Mouse (Mus musculus): ENCODE results near the gene Zfp771. TPM values are rescaled to one million over a fixed set of nuclear protein-coding genes. Genes with fewer than 3 reads are reported as not detected.
A peak's percentile ranks its signal among the peaks of the same experiment; 100 is the strongest.
"Not testable (repeated sequence)": the region's sequence is repeated elsewhere in the genome, so short reads cannot be mapped to it uniquely, and the experiment has no call there.

Gene Zfp771
- polyA plus RNA-seq, 1 experiment from 2014 or later: 54.9 TPM

GRCm38 (mm10) chr7:127233765-127234164, 10.3 kb upstream of the Zfp771 start:
- Histone ChIP-seq H3K9ac (replicated peaks; ENCODE audit: low read depth, low read length) (peak overlapping the region; percentile 74), H3K4me2 (replicated peaks; ENCODE audit: low read depth, low read length) (peak overlapping the region; percentile 45), H3K27ac (ENCODE audit: low read length) (peak overlapping the region; percentile 98), H3K4me3 (ENCODE audit: low read depth, low read length) (peak overlapping the region; percentile 74), H3K9me3 (ENCODE audit: control insufficient read depth, low read depth, low read length) (no peaks in the 10 kb centered on the region), H3K27me3 (ENCODE audit: control insufficient read depth, insufficient read depth, low read length) (no peaks in the 10 kb centered on the region), H3K36me3 (ENCODE audit: control insufficient read depth, insufficient read depth, low read length) (peaks cover 60% of the 10 kb centered on the region), H3K4me1 (ENCODE audit: control insufficient read depth, insufficient read depth, low read length) (peaks cover 22% of the 10 kb centered on the region; the same call in 1 of the 2 replicates)
- WGBS: 2% methylated on average over 9 of the region's 9 CpGs
- no peak for ATAC-seq (ENCODE audit: insufficient number of reproducible peaks, insufficient read depth, low FRiP score, low read depth)

GRCm38 (mm10) chr7:127234777-127235176, 9.3 kb upstream of the Zfp771 start:
- no peak overlapping the region for H3K4me2 ChIP-seq (replicated peaks; ENCODE audit: low read depth, low read length)
- H3K36me3 ChIP-seq (ENCODE audit: control insufficient read depth, insufficient read depth, low read length): peaks cover 55% of the 10 kb centered on the region
- H3K27ac ChIP-seq (ENCODE audit: low read length): no peak overlapping the region
- H3K9me3 ChIP-seq (ENCODE audit: control insufficient read depth, low read depth, low read length): no peaks in the 10 kb centered on the region
- no peak overlapping the region for H3K4me3 ChIP-seq (ENCODE audit: low read depth, low read length)
- no peak for ATAC-seq (ENCODE audit: insufficient number of reproducible peaks, insufficient read depth, low FRiP score, low read depth)
- no peaks in the 10 kb centered on the region for H3K27me3 ChIP-seq (ENCODE audit: control insufficient read depth, insufficient read depth, low read length)
- peaks cover 22% of the 10 kb centered on the region; the same call in 1 of the 2 replicates for H3K4me1 ChIP-seq (ENCODE audit: control insufficient read depth, insufficient read depth, low read length)
- H3K9ac ChIP-seq (replicated peaks; ENCODE audit: low read depth, low read length): no peak overlapping the region
- 97% methylated on average over 2 of the region's 2 CpGs for WGBS

- H3K27ac ChIP-seq (ENCODE audit: low read length): peak overlapping the region; percentile 94
- peak overlapping the region; percentile 77 for H3K4me2 ChIP-seq (replicated peaks; ENCODE audit: low read depth, low read length)
- peaks cover 20% of the 10 kb centered on the region for H3K36me3 ChIP-seq (ENCODE audit: control insufficient read depth, insufficient read depth, low read length)
- peak overlapping the region; percentile 86 for H3K9ac ChIP-seq (replicated peaks; ENCODE audit: low read depth, low read length)
- no peak for ATAC-seq (ENCODE audit: insufficient number of reproducible peaks, insufficient read depth, low FRiP score, low read depth)
- no peaks in the 10 kb centered on the region for H3K9me3 ChIP-seq (ENCODE audit: control insufficient read depth, low read depth, low read length)
- H3K4me1 ChIP-seq (ENCODE audit: control insufficient read depth, insufficient read depth, low read length): peaks cover 20% of the 10 kb centered on the region
- no peaks in the 10 kb centered on the region for H3K27me3 ChIP-seq (ENCODE audit: control insufficient read depth, insufficient read depth, low read length)
- 37% methylated on average over 2 of the region's 2 CpGs for WGBS
- peak overlapping the region; percentile 85 for H3K4me3 ChIP-seq (ENCODE audit: low read depth, low read length)
Observed at GRCm38 (mm10) chr7:127243361-127243867, 660 bp upstream of the Zfp771 start.

DNA sequence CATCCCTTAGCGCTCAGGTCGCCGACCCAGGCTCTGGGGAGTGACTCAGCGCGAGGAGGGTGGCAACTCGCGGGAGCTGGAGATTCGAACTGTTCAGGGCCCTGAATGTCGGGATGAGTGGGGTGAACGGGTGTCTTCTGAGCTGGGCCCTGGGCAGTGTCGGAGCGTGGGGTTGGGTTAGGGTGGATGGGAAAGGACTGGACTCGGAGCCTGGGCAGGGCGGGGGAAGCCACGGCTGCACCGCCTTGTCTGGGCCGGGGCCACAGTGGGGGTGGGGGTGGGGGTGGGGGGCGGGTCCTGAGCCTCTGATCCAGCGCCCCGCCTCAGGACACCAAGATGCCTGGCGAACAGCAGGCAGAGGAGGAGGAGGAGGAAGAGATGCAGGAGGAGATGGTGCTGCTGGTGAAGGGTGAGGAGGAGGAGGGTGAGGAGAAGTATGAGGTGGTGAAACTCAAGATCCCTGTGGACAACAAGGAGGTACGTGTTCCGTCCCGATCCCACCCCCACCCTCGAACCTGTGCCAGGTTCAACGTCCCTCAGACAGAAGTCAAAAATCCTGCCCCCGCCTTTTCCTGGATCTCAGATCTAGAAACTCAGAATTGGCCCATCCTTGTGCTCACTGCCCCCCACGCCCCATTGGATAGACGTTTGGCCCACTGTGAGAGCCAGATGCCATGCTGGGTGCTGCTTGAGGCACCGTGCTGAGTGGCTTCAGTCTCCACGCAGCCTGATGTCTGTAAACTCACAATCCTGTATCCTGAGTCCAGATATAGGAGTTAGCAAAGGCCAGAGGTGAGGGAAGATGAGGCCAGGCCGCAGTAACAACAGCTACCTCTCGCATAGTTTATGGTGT, 810 bp downstream of the Zfp771 start:
- peak; percentile 70 for ATAC-seq (ENCODE audit: insufficient number of reproducible peaks, insufficient read depth, low FRiP score, low read depth)
- Histone ChIP-seq H3K9ac (replicated peaks; ENCODE audit: low read depth, low read length) (peak overlapping the region; percentile 86), H3K27ac (ENCODE audit: low read length) (peak overlapping the region; percentile 94)

GRCm38 (mm10) chr7:127250511-127250910, 6.4 kb downstream of the Zfp771 start:
- WGBS: 92% methylated on average over 8 of the region's 8 CpGs
- ATAC-seq (ENCODE audit: insufficient number of reproducible peaks, insufficient read depth, low FRiP score, low read depth); H3K4me3 ChIP-seq (ENCODE audit: low read depth, low read length); H3K9ac ChIP-seq (replicated peaks; ENCODE audit: low read depth, low read length); H3K27me3 ChIP-seq (ENCODE audit: control insufficient read depth, insufficient read depth, low read length); H3K27ac ChIP-seq (ENCODE audit: low read length); H3K9me3 ChIP-seq (ENCODE audit: control insufficient read depth, low read depth, low read length); H3K4me2 ChIP-seq (replicated peaks; ENCODE audit: low read depth, low read length): not testable (repeated sequence)
- H3K36me3 ChIP-seq (ENCODE audit: control insufficient read depth, insufficient read depth, low read length): peaks cover 39% of the 10 kb centered on the region
- H3K4me1 ChIP-seq (ENCODE audit: control insufficient read depth, insufficient read depth, low read length): peaks cover 15% of the 10 kb centered on the region

More for the DNA sequence above, 810 bp downstream of the Zfp771 start:
- no peaks in the 10 kb centered on the region for H3K9me3 ChIP-seq (ENCODE audit: control insufficient read depth, low read depth, low read length)
- H3K4me3 ChIP-seq (ENCODE audit: low read depth, low read length): peak overlapping the region; percentile 85
- WGBS: 10% methylated on average over 30 of the region's 33 CpGs
- H3K4me1 ChIP-seq (ENCODE audit: control insufficient read depth, insufficient read depth, low read length): peaks cover 20% of the 10 kb centered on the region
- peaks cover 24% of the 10 kb centered on the region for H3K36me3 ChIP-seq (ENCODE audit: control insufficient read depth, insufficient read depth, low read length)
- H3K4me2 ChIP-seq (replicated peaks; ENCODE audit: low read depth, low read length): peak overlapping the region; percentile 77
- no peaks in the 10 kb centered on the region for H3K27me3 ChIP-seq (ENCODE audit: control insufficient read depth, insufficient read depth, low read length)

DNA sequence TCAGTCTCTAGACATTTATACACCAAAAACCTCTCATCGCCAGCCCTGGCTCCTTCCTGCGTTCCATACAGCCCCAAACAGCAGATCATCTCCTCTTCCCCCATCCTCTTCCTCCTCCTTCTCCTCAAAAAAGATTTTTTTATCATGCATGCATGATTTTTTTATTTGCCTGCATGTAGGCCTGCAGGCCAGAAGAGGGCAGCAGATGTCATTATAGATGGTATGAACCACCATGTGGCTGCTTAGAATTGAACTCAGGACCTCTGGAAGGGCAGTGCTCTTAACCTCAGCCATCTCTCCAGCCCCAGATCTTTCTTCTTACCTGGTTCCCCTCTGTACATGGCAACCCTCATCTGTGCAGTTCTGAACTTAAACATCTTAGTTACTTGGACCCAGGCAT, 8.3 kb downstream of the Zfp771 start:
- no peaks in the 10 kb centered on the region for H3K9me3 ChIP-seq (ENCODE audit: control insufficient read depth, low read depth, low read length)
- H3K9ac ChIP-seq (replicated peaks; ENCODE audit: low read depth, low read length): no peak overlapping the region
- 83% methylated on average over 2 of the region's 2 CpGs for WGBS
- H3K4me1 ChIP-seq (ENCODE audit: control insufficient read depth, insufficient read depth, low read length): 0 out of 2 replicates have a peak, but pooled peaks cover 6% of the 10 kb centered on the region
- no peak overlapping the region for H3K4me2 ChIP-seq (replicated peaks; ENCODE audit: low read depth, low read length)
- no peaks in the 10 kb centered on the region for H3K27me3 ChIP-seq (ENCODE audit: control insufficient read depth, insufficient read depth, low read length)
- no peak for ATAC-seq (ENCODE audit: insufficient number of reproducible peaks, insufficient read depth, low FRiP score, low read depth)
- no peak overlapping the region for H3K4me3 ChIP-seq (ENCODE audit: low read depth, low read length)
- peaks cover 31% of the 10 kb centered on the region for H3K36me3 ChIP-seq (ENCODE audit: control insufficient read depth, insufficient read depth, low read length)
- H3K27ac ChIP-seq (ENCODE audit: low read length): no peak overlapping the region

DNA sequence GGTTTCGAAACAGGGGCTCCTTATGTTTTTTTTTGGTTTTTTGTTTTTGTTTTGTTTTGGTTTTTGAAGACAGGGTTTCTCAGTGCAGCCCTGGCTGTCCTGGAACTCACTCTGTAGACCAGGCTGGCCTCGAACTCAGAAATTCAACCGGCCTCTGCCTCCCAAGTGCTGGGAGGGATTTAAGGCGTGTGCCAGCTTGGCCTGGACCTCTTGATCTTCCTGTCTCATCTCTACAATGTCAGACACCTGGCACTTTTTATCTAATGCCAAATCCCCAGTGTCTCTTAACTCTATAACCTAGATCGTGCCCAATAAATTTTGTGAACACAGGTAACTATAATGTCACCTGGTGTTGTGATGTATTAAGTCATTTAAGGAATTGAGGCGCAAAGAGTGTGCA, 9.3 kb downstream of the Zfp771 start:
- Histone ChIP-seq H3K9ac (replicated peaks; ENCODE audit: low read depth, low read length) (peak overlapping the region; percentile 48), H3K4me2 (replicated peaks; ENCODE audit: low read depth, low read length) (peak overlapping the region; percentile 89), H3K36me3 (ENCODE audit: control insufficient read depth, insufficient read depth, low read length) (peaks cover 32% of the 10 kb centered on the region), H3K27ac (ENCODE audit: low read length) (peak overlapping the region; percentile 85), H3K4me3 (ENCODE audit: low read depth, low read length) (peak overlapping the region; percentile 54), H3K9me3 (ENCODE audit: control insufficient read depth, low read depth, low read length) (no peaks in the 10 kb centered on the region), H3K4me1 (ENCODE audit: control insufficient read depth, insufficient read depth, low read length) (0 out of 2 replicates have a peak, but pooled peaks cover 6% of the 10 kb centered on the region), H3K27me3 (ENCODE audit: control insufficient read depth, insufficient read depth, low read length) (no peaks in the 10 kb centered on the region)
- no peak for ATAC-seq (ENCODE audit: insufficient number of reproducible peaks, insufficient read depth, low FRiP score, low read depth)
- 75% methylated on average over 6 of the region's 6 CpGs for WGBS

- peak overlapping the region; percentile 89 for H3K4me2 ChIP-seq (replicated peaks; ENCODE audit: low read depth, low read length)
- WGBS: under 1% methylated on average over 136 of the region's 136 CpGs
- no peaks in the 10 kb centered on the region for H3K27me3 ChIP-seq (ENCODE audit: control insufficient read depth, insufficient read depth, low read length)
- 0 out of 2 replicates have a peak, but pooled peaks cover 6% of the 10 kb centered on the region for H3K4me1 ChIP-seq (ENCODE audit: control insufficient read depth, insufficient read depth, low read length)
- H3K36me3 ChIP-seq (ENCODE audit: control insufficient read depth, insufficient read depth, low read length): peaks cover 39% of the 10 kb centered on the region
- H3K9me3 ChIP-seq (ENCODE audit: control insufficient read depth, low read depth, low read length): no peaks in the 10 kb centered on the region
- peak overlapping the region; percentile 54 for H3K4me3 ChIP-seq (ENCODE audit: low read depth, low read length)
- H3K9ac ChIP-seq (replicated peaks; ENCODE audit: low read depth, low read length): peak overlapping the region; percentile 53
- peak overlapping the region; percentile 85 for H3K27ac ChIP-seq (ENCODE audit: low read length)
- ATAC-seq (ENCODE audit: insufficient number of reproducible peaks, insufficient read depth, low FRiP score, low read depth): peak; percentile 92
Observed at GRCm38 (mm10) chr7:127253821-127254769, 10.0 kb downstream of the Zfp771 start.
